Mouse (Mus musculus) heart, adult 2 months (tissue): Measurements from ENCODE around the gene Unc13a. TPM values are rescaled to one million over a fixed set of nuclear protein-coding genes. Genes with fewer than 3 reads are reported as not detected.

ENCODE experiments used
- DNase-seq, 2 experiments: peaks; one replicate each; pipeline ENCODE4 v3.0.0; 2021
- H3K27ac ChIP-seq: fragments of 200-600 bp; 2 replicates; pipeline ENCODE4 v1.8.1; 2022
- H3K27me3 ChIP-seq: fragments of 200-500 bp; 2 replicates; pipeline ENCODE4 v1.6.1; 2012; ENCODE audit warnings: mild to moderate bottlenecking, low read length, inconsistent platforms, mixed read lengths; ENCODE audit not compliant: control insufficient read depth, insufficient read depth
- H3K36me3 ChIP-seq: fragments of 200-500 bp; 2 replicates; pipeline ENCODE4 v1.6.1; 2012; ENCODE audit warnings: low read length, inconsistent platforms; ENCODE audit not compliant: control insufficient read depth, insufficient read depth
- H3K4me1 ChIP-seq: fragments of 200-500 bp; 2 replicates; pipeline ENCODE4 v1.6.1; 2011; ENCODE audit warnings: low read length; ENCODE audit not compliant: control insufficient read depth, insufficient read depth
- H3K4me3 ChIP-seq: fragments of 200-600 bp; 2 replicates; pipeline ENCODE4 v1.8.1; 2022
- H3K79me2 ChIP-seq: fragments of 200-500 bp; replicated peaks from 2 replicates; pipeline ENCODE4 v1.6.1; 2012; ENCODE audit warnings: mild to moderate bottlenecking, inconsistent platforms, low read length, moderate library complexity, mixed read lengths; ENCODE audit not compliant: control insufficient read depth, insufficient read depth
- H3K9ac ChIP-seq: fragments of 200-500 bp; 2 replicates; pipeline ENCODE4 v1.6.1; 2012; ENCODE audit warnings: low read depth, mild to moderate bottlenecking, control low read depth, inconsistent platforms, low read length, mixed read lengths
- CTCF ChIP-seq: fragments of 200-600 bp; IDR thresholded peaks from 2 replicates; pipeline ENCODE4 v1.8.1; 2022; ENCODE audit warnings: antibody characterized with exemption, mild to moderate bottlenecking, moderate library complexity
- EP300 ChIP-seq: fragments of 200-500 bp; IDR thresholded peaks from 2 replicates; pipeline ENCODE4 v1.6.1; 2011; ENCODE audit warnings: low read depth, low read length, control low read depth; ENCODE audit not compliant: insufficient read depth
- POLR2A ChIP-seq: fragments of 200-500 bp; IDR thresholded peaks from 2 replicates; pipeline ENCODE4 v1.6.1; 2011; ENCODE audit warnings: mild to moderate bottlenecking, low read depth, low read length, control low read depth; ENCODE audit not compliant: insufficient read depth
- WGBS: fragments of 180-500 bp; shearing (Covaris S2); methylation state at CpG from one replicate; pipeline ENCODE4 v1.1.7; 2018; 5-methylcytosine and 5-hydroxymethylcytosine counted together
- intact Hi-C: fragments of 180-260 bp; cut with DNase I; formaldehyde crosslinking; loops from one replicate; pipeline ENCODE4 v1.15.1; 2025
- polyA plus RNA-seq: library from polyadenylated mRNA; depleted of rRNA; stranded (reverse); fragments of >200 nt; gene quantifications from 2 replicates; pipeline ENCODE4 v1.2.3, GENCODE M21; 2012
- total RNA-seq, 2 experiments: library from RNA; stranded (reverse); gene quantifications; 2 replicates each; pipeline ENCODE4 v1.2.3; 2021

Gene Unc13a
- total and polyA plus RNA-seq, 3 experiments = 0.61 to 1.4 (median 0.86) TPM

DNA sequence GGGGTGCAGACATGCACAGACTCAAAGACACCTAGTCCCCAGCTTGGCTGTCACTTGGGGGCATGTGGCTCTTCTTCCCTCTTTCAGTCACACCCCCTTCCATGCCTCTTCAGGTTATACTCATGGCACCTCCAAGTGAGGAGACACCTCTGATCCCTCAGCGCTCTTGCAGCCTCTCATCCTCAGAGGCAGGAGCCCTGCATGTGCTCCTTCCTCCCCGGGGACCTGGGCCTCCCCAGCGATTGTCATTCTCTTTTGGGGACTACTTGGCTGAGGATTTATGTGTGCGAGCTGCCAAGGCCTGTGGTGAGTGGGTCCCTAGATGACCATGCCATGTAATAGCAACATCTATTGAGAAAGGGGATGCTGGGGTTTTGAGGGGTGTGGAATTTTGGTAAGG, 6.7 kb upstream of the Unc13a start:
- Histone ChIP-seq H3K36me3 (no peaks in the 10 kb centered on the region), H3K9ac (no peak overlapping the region; the same call in 1 of the 2 replicates), H3K4me1 (peaks cover 7% of the 10 kb centered on the region; the same call in 1 of the 2 replicates), H3K79me2 (no peaks in the 10 kb centered on the region), H3K4me3 (no peak overlapping the region), H3K27ac (peak overlapping the region; percentile 98), H3K27me3 (no peaks in the 10 kb centered on the region)
- TF ChIP-seq EP300 = no peak
- WGBS = 54% methylated on average over 4 of the region's 4 CpGs
- DNase-seq = no peak
- intact Hi-C loops = no loop called here

DNA sequence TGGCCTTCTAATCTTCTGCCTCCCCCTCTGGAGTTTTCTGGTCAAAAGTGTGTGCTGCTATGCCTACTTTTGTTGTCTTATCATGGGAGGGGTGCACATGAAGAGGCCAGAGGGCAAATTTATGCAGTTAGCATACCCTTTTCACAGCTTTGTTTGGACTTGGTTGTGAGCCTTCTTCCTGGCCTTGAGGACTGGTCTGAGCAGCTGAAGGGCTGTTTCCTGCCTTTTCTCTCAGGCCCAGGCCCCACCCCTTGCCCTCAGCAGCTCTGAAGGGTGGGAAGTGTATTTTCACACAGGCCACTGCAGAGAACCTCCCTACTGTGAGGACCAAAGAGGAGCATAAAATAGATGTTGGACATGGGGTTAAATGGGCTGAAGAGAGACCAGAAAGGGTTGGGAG, 6.0 kb upstream of the Unc13a start:
- H3K27ac ChIP-seq = peak overlapping the region; percentile 98
- peak overlapping the region; percentile 76; the same call in 1 of the 2 replicates for H3K4me3 ChIP-seq
- H3K4me1 ChIP-seq = peaks cover 7% of the 10 kb centered on the region; the same call in 1 of the 2 replicates
- intact Hi-C loops = no loop called here
- no peaks in the 10 kb centered on the region for H3K36me3 ChIP-seq
- TF ChIP-seq POLR2A = peak; percentile 80
- TF ChIP-seq EP300 = no peak
- no peak for TF ChIP-seq CTCF
- H3K9ac ChIP-seq = peak overlapping the region; percentile 20; the same call in 1 of the 2 replicates
- peak in 1 of 2 experiments; percentile 65 for DNase-seq
- H3K79me2 ChIP-seq = no peaks in the 10 kb centered on the region
- no peaks in the 10 kb centered on the region for H3K27me3 ChIP-seq

DNA sequence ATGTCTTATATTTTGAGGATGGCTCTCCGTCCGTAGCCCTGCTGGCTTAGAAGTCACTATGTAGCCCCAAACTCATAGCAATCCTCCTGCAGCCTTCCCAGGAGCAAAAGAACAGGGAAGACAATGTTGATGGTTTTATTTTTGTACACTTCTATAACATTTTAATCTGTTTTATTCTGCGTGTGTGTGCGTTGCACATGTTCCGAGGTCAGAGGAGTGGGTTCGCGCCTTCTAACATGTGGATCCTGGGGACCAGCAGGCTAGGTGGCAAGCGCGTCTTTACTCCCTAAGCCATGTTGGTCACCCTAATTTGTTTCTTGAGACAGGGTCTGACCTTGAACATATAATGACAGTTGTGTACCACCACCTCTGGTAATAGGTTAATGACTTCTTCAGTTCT, 5.2 kb upstream of the Unc13a start:
- 37% methylated on average over 9 of the region's 9 CpGs for WGBS
- DNase-seq = no peak
- Histone ChIP-seq H3K27ac (peak overlapping the region; percentile 98), H3K4me1 (peaks cover 7% of the 10 kb centered on the region; the same call in 1 of the 2 replicates), H3K27me3 (no peaks in the 10 kb centered on the region), H3K79me2 (no peaks in the 10 kb centered on the region), H3K9ac (peak overlapping the region; percentile 96), H3K36me3 (no peaks in the 10 kb centered on the region), H3K4me3 (peak overlapping the region; percentile 76)
- TF ChIP-seq EP300 (no peak), POLR2A (no peak), CTCF (no peak)
- intact Hi-C loops = loop anchor here (1.0 kb wide), 1 partner anchor 24 kb away; the partner anchor contains the start of gene B3gnt3

DNA sequence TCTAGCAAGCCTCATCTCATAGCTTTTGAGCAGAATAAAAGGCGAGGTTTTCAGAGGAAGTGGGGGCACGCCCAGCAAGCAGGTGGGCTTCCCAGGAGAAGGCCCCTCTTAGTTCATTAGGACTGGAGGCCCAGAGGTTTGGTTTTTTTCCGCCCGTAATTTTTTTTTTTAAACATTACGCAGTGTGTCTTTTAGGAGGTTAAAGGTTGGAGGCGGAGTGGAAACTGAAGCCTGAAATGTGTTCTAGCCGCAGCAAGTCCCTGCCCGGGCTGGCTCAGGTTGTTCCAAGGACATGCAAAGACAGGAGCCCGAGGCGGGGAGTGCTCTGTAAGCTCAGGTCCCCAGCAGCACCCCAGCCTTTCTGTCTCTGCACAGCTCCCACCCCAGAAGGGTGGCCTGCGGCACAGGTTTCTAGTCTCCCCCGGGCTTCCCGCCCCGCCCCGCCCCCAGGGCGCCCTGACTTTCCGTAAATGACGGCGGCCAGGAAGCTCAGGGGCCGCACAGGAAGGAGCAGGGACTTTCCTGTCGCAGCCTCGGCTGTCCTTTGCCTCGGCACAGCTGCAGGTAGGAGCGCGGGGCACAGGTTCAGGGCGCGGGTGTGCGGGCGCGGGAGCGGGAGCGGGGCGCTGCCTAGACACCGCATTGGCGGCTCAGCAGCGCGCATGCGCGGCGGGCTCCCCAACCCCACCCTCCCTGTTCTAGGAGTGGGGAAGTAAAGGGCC, 4.6 kb upstream of the Unc13a start, which contains the start of gene Jak3:
TSS of gene Jak3 (plus strand) at position 277 of the 722 bp plus-strand sequence.
- Histone ChIP-seq H3K27ac (peak within 1 kb of the TSS; percentile 98), H3K27me3 (no peaks in the 10 kb centered on the region), H3K4me3 (peak within 1 kb of the TSS; percentile 76), H3K4me1 (peaks cover 7% of the 10 kb centered on the region; the same call in 1 of the 2 replicates), H3K79me2 (no peaks in the 10 kb centered on the region), H3K36me3 (no peaks in the 10 kb centered on the region), H3K9ac (peak within 1 kb of the TSS; percentile 96)
- intact Hi-C loops = loop anchor here (1.0 kb wide), 1 partner anchor 25 kb away; the partner anchor contains the start of gene B3gnt3
- TF ChIP-seq EP300 = 0 out of 2 replicates have a peak, but pooled peaks have one; percentile 31
- TF ChIP-seq POLR2A = peak; percentile 66
- no peak for TF ChIP-seq CTCF
- WGBS = 3% methylated on average over 40 of the region's 40 CpGs
- DNase-seq = peak; percentile 81 to 84

DNA sequence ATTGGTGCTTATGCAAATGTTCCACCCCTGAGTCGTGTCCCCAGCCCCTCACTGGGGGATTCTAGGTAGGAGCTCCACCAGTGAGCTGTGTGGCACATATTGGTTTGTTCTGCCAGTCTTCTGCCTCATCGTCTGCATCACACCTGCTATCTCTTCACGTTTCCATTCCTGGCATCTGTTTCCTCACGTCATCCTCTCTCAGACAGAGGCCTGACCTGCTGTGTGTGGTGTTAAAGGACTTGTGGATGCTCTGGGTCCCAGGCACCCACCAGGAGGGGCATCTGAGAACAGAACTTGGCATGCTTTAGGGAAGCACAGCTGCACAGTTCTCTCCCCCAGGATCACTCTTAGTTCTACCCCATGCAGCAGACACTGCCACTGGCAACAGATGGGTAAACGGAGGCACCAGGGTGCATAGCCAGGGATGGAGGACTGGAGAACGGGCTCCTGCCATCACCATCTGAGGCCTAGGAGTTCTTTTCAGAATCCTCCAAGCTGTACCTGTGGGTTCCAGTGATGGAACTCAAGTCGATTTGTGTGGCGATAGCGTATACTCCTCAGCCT, 4.0 kb upstream of the Unc13a start:
- DNase-seq = no peak
- intact Hi-C loops = loop anchor here (1.0 kb wide), 1 partner anchor 26 kb away; the partner anchor contains the start of gene B3gnt3
- Histone ChIP-seq H3K4me3 (peak overlapping the region; percentile 76), H3K36me3 (no peaks in the 10 kb centered on the region), H3K9ac (peak overlapping the region; percentile 8), H3K4me1 (peaks cover 7% of the 10 kb centered on the region; the same call in 1 of the 2 replicates), H3K27me3 (no peaks in the 10 kb centered on the region), H3K79me2 (no peaks in the 10 kb centered on the region), H3K27ac (peak overlapping the region; percentile 98)
- WGBS = 48% methylated on average over 9 of the region's 9 CpGs
- no peak for TF ChIP-seq EP300
- no peak for TF ChIP-seq POLR2A

DNA sequence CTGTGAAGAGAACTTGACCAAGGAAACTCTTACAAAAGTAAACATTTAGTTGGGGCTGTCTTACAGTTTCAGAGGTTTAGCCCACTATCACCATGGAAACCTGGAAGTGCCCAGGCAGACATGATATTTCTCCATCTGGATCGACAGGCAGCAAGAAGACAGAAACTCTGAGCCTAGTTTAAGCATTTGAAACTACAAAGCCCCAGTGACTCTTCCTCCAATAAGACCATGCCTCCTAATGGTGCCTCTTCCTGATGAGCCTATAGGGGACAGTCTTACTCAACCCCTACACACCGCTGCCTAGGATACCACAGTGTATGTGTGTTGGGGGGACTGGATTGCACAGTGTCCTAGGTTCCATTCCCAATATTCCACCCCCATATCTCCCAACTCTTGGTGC, 2.5 kb upstream of the Unc13a start:
- no peak for TF ChIP-seq EP300
- no peak for TF ChIP-seq POLR2A
- no peak for TF ChIP-seq CTCF
- Histone ChIP-seq H3K4me3 (no peak overlapping the region), H3K27me3 (no peaks in the 10 kb centered on the region), H3K27ac (no peak overlapping the region), H3K9ac (no peak overlapping the region), H3K79me2 (no peaks in the 10 kb centered on the region), H3K36me3 (no peaks in the 10 kb centered on the region), H3K4me1 (peaks cover 5% of the 10 kb centered on the region; the same call in 1 of the 2 replicates)
- intact Hi-C loops = no loop called here
- WGBS = 70% methylated on average over 2 of the region's 2 CpGs
- no peak for DNase-seq
